Mouse (Mus musculus) stomach, postnatal 0 days (tissue): Measurements from ENCODE around the gene Psmb10. TPM values are rescaled to one million over a fixed set of nuclear protein-coding genes. Genes with fewer than 3 reads are reported as not detected.

Experiments used
- ATAC-seq: fragments of 200-750 bp; cut with Nextera tagmentation; 2 replicates; pipeline ENCODE4 v1.8.0; 2017; ENCODE audit not compliant: low FRiP score, low TSS enrichment
- DNase-seq: peaks from one replicate; pipeline ENCODE4 v3.0.0-alpha.2; 2016; ENCODE audit warnings: low spot score
- H3K27ac ChIP-seq: fragments of 300-500 bp; sonication (generic); replicated peaks from 2 replicates; pipeline ENCODE4 v1.5.1; 2014; ENCODE audit warnings: mild to moderate bottlenecking, control low read depth
- H3K27me3 ChIP-seq: fragments of 300-500 bp; sonication (generic); 2 replicates; pipeline ENCODE4 v1.6.1; 2014; ENCODE audit warnings: low read length; ENCODE audit not compliant: control insufficient read depth, insufficient read depth
- H3K36me3 ChIP-seq: fragments of 300-500 bp; sonication (generic); 2 replicates; pipeline ENCODE4 v1.6.1; 2014; ENCODE audit warnings: low read length, mixed read lengths; ENCODE audit not compliant: control insufficient read depth, insufficient read depth
- H3K4me1 ChIP-seq: fragments of 300-500 bp; sonication (generic); replicated peaks from 2 replicates; pipeline ENCODE4 v1.6.1; 2014; ENCODE audit warnings: antibody characterized with exemption; ENCODE audit not compliant: control insufficient read depth, insufficient read depth
- H3K4me2 ChIP-seq: fragments of 300-500 bp; sonication (generic); replicated peaks from 2 replicates; pipeline ENCODE4 v1.6.1; 2014; ENCODE audit warnings: low read depth, mild to moderate bottlenecking, control low read depth, moderate library complexity
- H3K4me3 ChIP-seq: fragments of 300-500 bp; sonication (generic); 2 replicates; pipeline ENCODE4 v1.5.1; 2014; ENCODE audit warnings: low read depth, low read length, control low read depth
- H3K9ac ChIP-seq: fragments of 300-500 bp; sonication (generic); 2 replicates; pipeline ENCODE4 v1.6.1; 2014; ENCODE audit warnings: mild to moderate bottlenecking, low read length, control low read depth, mixed read lengths
- H3K9me3 ChIP-seq: fragments of 300-500 bp; sonication (generic); 2 replicates; pipeline ENCODE4 v1.6.1; 2016; ENCODE audit warnings: low read length; ENCODE audit not compliant: control insufficient read depth
- CTCF ChIP-seq: IDR thresholded peaks from 2 replicates; pipeline ENCODE4 v1.5.1; 2016; ENCODE audit warnings: antibody characterized with exemption, low read depth, mild to moderate bottlenecking, moderate library complexity
- EP300 ChIP-seq: optimal IDR thresholded peaks from 2 replicates; pipeline ENCODE3; 2016; ENCODE audit warnings: antibody characterized with exemption
- WGBS: fragments of 180-500 bp; shearing (Covaris S2); extraction: QIAGEN DNeasy Blood & Tissue Kit; methylation state at CpG from one replicate; pipeline ENCODE4 v1.1.7; 2014; 5-methylcytosine and 5-hydroxymethylcytosine counted together
- polyA plus RNA-seq: library from polyadenylated mRNA; unstranded; fragments of >200 nt; fragmentation: Nextera tagmentation; extraction: Ambion mirVana; gene quantifications from 2 replicates; pipeline ENCODE4 v1.2.1, GENCODE M21; 2015

Psmb10 gene
- polyA plus RNA-seq, 1 experiment from 2014 or later, result 65.9 TPM

- no peaks in the 10 kb centered on the region for H3K4me1 ChIP-seq
- no peak overlapping the region for H3K4me2 ChIP-seq
- no peaks in the 10 kb centered on the region for H3K27me3 ChIP-seq
- H3K27ac ChIP-seq, result no peak overlapping the region
- DNase-seq, result no peak
- TF ChIP-seq EP300, result no peak
- TF ChIP-seq CTCF, result no peak
- H3K4me3 ChIP-seq, result no peak overlapping the region
- ATAC-seq, result no peak
- 95% methylated on average over 3 of the region's 3 CpGs for WGBS
- no peaks in the 10 kb centered on the region for H3K9me3 ChIP-seq
- no peak overlapping the region for H3K9ac ChIP-seq
- peaks cover 7% of the 10 kb centered on the region for H3K36me3 ChIP-seq
Measured at GRCm38 (mm10) chr8:105931271-105931670, 7.0 kb downstream of the Psmb10 start.

DNA sequence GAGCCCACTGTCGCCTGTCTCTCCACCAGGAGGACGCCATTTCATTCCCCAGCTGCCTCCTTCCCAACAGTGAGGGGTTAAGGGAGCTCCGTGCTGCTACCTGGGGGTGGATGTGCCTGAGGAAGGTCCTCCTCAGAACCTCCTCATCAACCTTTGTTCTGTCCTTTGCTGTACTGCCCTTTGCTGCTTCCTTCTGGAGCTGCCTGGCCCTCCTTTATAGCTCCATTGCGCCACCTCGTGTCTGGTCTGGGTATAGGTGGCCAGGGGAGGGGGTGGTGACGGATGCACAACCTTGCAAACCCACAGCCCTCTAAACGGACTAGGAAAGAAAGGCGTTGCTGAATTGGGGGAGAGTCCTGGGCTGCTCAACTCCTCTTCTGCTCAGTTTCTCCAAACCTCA is 7.6 kb downstream of the Psmb10 start:
- no peak overlapping the region for H3K4me3 ChIP-seq
- TF ChIP-seq EP300 (no peak), CTCF (peak; percentile 97)
- no peaks in the 10 kb centered on the region for H3K4me1 ChIP-seq
- peaks cover 9% of the 10 kb centered on the region for H3K36me3 ChIP-seq
- no peak overlapping the region for H3K4me2 ChIP-seq
- H3K27me3 ChIP-seq, result no peaks in the 10 kb centered on the region
- 19% methylated on average over 8 of the region's 8 CpGs for WGBS
- H3K27ac ChIP-seq, result no peak overlapping the region
- DNase-seq (peak; percentile 84), ATAC-seq (peak; percentile 53)
- H3K9me3 ChIP-seq, result no peaks in the 10 kb centered on the region
- H3K9ac ChIP-seq, result no peak overlapping the region

DNA sequence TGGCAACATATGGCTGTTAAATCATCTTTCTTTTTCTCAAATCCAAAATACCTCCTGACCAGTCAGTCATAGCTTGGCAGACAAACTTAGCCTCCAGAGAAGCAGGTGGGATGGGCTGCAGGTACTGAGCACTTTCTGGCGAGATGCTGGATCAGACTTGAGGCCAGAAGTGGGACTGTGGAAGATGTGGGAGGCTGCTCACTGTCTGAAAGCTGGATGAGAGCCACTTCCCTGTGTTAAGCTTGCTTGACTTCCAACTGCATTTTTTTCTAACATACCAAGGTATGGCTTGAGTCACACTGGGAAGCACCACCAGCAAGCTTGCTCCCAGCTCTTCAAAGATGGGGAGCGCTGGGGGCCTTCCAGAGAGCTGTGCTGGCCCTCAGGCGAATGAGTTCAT is 13.1 kb downstream of the Psmb10 start:
- no peak overlapping the region for H3K4me2 ChIP-seq
- H3K9ac ChIP-seq, result no peak overlapping the region
- no peaks in the 10 kb centered on the region for H3K9me3 ChIP-seq
- no peak for DNase-seq
- H3K4me1 ChIP-seq, result no peaks in the 10 kb centered on the region
- peaks cover 10% of the 10 kb centered on the region; the same call in 1 of the 2 replicates for H3K36me3 ChIP-seq
- H3K27me3 ChIP-seq, result no peaks in the 10 kb centered on the region
- H3K4me3 ChIP-seq, result no peak overlapping the region
- no peak for ATAC-seq
- TF ChIP-seq CTCF (no peak), EP300 (no peak)
- H3K27ac ChIP-seq, result no peak overlapping the region
- 70% methylated on average over 3 of the region's 3 CpGs for WGBS

DNA sequence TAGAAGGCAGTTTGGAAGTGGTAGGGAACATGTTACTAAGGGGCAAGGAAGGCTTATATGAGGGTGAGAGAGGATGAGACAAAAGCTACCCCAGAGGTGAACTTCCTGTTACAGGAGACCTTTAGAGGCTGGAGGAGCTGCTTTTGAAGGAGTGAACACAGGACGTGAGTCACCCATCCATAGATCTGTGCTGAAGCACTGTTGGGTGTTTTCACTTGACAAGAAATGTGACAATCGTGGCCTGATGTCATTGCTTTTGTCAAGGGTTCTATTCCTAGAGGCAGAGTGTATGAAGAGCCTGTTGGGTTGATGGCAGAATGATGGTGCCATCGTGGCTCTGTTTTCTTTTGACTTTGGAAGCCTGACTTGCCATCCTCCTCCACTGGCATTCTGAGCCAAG is 18.9 kb downstream of the Psmb10 start:
- Histone ChIP-seq H3K4me1 (no peaks in the 10 kb centered on the region), H3K27me3 (no peaks in the 10 kb centered on the region), H3K4me3 (no peak overlapping the region), H3K9ac (no peak overlapping the region), H3K36me3 (peaks cover 2% of the 10 kb centered on the region; the same call in 1 of the 2 replicates), H3K4me2 (no peak overlapping the region), H3K27ac (no peak overlapping the region), H3K9me3 (no peaks in the 10 kb centered on the region)
- no peak for ATAC-seq
- TF ChIP-seq EP300 (no peak), CTCF (no peak)
- 62% methylated on average over 3 of the region's 3 CpGs for WGBS
- DNase-seq, result no peak

DNA sequence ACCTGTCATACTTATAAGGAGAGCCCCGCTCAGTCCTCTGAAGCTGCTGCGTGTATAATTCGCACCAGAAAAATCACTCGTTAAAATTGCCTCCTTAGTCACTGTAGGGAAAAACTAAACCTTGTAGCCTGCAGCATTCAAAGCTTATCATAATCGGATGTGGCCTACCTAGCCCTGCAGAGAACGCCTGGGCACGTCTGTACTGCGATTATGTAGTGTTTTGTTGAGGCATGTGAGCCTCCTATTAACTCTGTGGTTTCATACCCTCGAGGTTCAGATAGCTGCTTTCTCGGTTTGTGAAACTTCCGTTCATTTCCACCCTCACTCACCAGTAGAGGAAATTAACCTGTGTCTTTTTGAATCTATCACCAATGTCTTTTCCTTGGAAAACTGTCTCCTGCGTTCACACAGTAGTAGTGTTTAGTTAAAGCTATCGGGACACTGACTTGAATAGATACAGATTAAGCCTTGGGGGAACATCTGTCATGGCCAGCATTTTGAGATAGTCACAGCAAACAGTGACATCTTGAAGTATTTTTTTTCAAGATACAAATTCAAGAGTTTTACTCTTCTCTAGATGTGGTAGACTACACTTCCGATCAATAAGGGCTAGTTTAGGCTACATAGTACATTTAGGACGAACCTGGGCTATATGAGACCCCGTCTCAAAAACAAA is 37.2 kb downstream of the Psmb10 start:
- peak overlapping the region; percentile 96 for H3K4me3 ChIP-seq
- peak overlapping the region; percentile 93 for H3K27ac ChIP-seq
- no peaks in the 10 kb centered on the region for H3K27me3 ChIP-seq
- TF ChIP-seq EP300 (no peak), CTCF (no peak)
- ATAC-seq (no peak), DNase-seq (no peak)
- no peaks in the 10 kb centered on the region for H3K4me1 ChIP-seq
- H3K4me2 ChIP-seq, result peak overlapping the region; percentile 77
- peak overlapping the region; percentile 97 for H3K9ac ChIP-seq
- H3K36me3 ChIP-seq, result no peaks in the 10 kb centered on the region; the same call in 1 of the 2 replicates
- no peaks in the 10 kb centered on the region for H3K9me3 ChIP-seq
- WGBS, result 21% methylated on average over 16 of the region's 16 CpGs

- peak within 1 kb of the TSS; percentile 77 for H3K4me2 ChIP-seq
- H3K9ac ChIP-seq, result peak within 1 kb of the TSS; percentile 97
- no peaks in the 10 kb centered on the region; the same call in 1 of the 2 replicates for H3K36me3 ChIP-seq
- peak within 1 kb of the TSS; percentile 96 for H3K4me3 ChIP-seq
- H3K27me3 ChIP-seq, result no peaks in the 10 kb centered on the region
- H3K27ac ChIP-seq, result peak within 1 kb of the TSS; percentile 93
- DNase-seq, result peak; percentile 95
- H3K4me1 ChIP-seq, result no peaks in the 10 kb centered on the region
- H3K9me3 ChIP-seq, result no peaks in the 10 kb centered on the region
- ATAC-seq, result peak; percentile 95
- no peak for TF ChIP-seq EP300
- TF ChIP-seq CTCF, result peak; percentile 27; the same call in 1 of the 2 replicates
- under 1% methylated on average over 58 of the region's 68 CpGs for WGBS
Measured at GRCm38 (mm10) chr8:105900180-105900940, 37.9 kb downstream of the Psmb10 start, which contains the start of gene Pskh1. TSS of gene Pskh1 (plus strand) at chr8:105900441.
